Mouse (Mus musculus) megakaryocyte progenitor cell, adult 5-6 weeks (primary cell): ENCODE results near the gene Irf2bp2. TPM values are rescaled to one million over a fixed set of nuclear protein-coding genes. Genes with fewer than 3 reads are reported as not detected.

Source experiments
- ATAC-seq: replicated peaks from 2 replicates; pipeline ENCODE4 v1.8.0; 2016; ENCODE audit warnings: mild to moderate bottlenecking, moderate TSS enrichment, inconsistent platforms; ENCODE audit not compliant: poor library complexity
- total RNA-seq, 2 experiments: library from RNA; stranded (forward) in 1 of 2; stranded (reverse) in 1 of 2; fragments of 157-497, 149-512 nt in 1 of 2; fragments of 200-1000 nt in 1 of 2; gene quantifications; 2 replicates each; pipeline versions ENCODE4 v1.2.3 to v1.2.4; 2015 to 2017

Gene Irf2bp2
- total RNA-seq, 2 experiments from 2014 or later, result 95.7 to 109 TPM

- ATAC-seq, result peak; percentile 3; the same call in 1 of the 2 replicates
Observed at GRCm38 (mm10) chr8:126588636-126589506, 4.9 kb downstream of the Irf2bp2 start.

- ATAC-seq, result no peak
Observed at GRCm38 (mm10) chr8:126587836-126588503, 5.8 kb downstream of the Irf2bp2 start.

DNA sequence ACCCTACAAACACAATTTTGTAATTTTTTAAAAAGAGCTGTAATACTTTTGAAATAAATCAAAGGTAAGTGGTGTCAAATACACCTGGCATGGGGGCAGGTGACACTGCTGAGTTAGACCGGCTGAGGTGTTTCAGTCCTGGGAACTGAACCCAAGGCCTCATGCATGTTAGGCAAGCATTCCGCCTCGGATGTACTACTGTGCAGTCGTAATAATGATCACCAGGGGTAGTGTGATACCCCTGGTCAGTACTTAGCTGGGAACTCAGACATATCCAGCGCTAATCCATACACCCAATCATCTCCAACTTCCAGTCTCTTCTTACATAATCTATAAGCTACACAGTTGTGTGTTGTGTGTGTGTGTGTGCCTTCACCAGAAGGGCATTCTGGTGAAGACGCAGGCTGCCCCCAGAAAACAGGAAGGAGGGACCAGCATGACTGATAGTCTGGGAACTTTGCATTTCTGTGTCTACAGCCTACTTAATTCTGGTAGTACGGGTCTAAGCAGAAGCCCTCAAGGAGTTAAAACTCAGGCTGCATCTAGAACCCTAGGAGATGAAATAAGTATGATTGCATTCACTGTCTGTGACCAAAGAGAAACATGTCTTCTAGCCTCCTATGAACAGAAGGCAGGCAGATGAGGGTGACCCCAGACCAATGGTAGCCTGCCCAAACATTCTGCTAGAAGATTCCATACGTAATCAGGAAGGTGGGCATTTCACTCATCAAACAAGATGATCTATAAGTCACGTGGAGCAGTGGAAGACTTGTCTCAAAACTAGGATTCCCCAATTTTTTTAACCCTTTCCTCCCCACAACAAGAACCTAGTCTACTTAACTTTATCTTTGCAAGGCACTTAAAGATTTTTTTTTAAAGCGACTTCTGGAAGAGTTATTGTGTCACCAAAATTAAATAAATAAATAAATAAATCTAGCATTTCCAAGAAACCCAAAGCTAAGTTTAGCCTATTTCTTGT is 6.9 kb downstream of the Irf2bp2 start:
- no peak for ATAC-seq

- no peak for ATAC-seq
Observed at GRCm38 (mm10) chr8:126586101-126586500, 7.7 kb downstream of the Irf2bp2 start.

DNA sequence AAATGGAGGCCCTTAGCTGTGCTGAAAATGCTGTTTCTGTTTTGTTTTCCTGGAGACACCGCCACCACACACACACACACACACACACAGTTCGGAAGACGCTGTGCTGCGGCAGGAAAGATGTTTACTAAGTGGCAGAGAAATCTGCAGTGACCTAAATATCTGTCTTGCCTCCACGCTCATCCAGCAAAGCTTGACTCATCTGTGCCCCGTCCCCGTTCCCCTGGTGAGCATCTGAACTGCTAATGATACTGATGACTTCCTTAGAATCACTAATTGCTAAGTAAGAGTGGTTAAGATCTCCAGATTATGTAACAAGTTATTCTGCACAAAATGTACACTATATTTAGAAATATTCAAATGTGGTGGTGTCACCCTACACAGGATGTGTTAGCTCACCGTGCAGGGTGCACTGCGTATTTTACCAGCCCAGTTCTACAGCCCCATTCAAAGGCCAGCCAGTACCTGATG is 8.2 kb downstream of the Irf2bp2 start:
- ATAC-seq, result peak; percentile 8; the same call in 1 of the 2 replicates

- no peak for ATAC-seq
Observed at GRCm38 (mm10) chr8:126584844-126585231, 8.9 kb downstream of the Irf2bp2 start.

DNA sequence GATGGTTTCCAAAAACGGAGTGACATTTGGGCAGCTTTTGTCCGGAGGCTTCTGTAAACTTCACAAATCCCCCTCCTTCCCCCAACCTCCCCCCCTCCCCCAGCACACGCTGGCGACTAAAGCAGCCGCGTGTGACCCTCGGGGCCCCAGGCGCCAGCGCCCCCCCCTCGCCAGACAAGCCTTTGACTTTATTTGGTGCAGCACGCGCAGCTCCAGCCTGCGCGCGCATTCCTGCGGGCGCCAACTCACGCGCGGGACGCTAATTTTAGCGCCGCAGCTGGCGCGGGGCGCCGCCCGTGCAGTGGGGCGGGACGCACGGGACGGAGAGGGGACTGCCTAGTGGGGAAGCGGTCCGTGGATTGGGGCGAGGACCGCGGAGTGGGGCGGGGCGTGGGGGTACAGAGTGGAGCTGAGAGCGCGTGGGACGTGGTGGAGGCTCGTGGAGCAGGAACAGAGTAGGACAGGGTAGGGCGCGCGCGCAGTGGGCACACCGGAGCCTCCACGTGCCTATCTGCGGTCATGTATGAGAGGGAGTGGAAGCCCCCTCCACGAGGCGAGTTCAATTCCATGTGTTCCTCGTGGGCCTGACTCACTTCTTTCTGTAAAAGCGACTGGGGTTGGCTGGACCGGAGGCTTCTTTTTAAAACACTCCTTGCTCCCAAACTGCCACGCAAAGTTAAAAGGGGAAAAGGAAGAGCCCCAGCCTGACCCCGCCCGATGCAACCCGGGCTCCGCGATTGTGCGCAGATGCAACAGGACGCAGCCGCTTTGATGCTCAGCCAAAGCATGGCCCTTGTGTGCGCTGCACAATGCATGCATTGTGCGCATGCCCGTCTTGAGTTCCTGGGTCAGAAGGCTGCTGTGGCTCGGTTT is 9.6 kb downstream of the Irf2bp2 start:
- ATAC-seq, result peak; percentile 40

- ATAC-seq, result no peak
Observed at GRCm38 (mm10) chr8:126583534-126583933, 10.3 kb downstream of the Irf2bp2 start.

DNA sequence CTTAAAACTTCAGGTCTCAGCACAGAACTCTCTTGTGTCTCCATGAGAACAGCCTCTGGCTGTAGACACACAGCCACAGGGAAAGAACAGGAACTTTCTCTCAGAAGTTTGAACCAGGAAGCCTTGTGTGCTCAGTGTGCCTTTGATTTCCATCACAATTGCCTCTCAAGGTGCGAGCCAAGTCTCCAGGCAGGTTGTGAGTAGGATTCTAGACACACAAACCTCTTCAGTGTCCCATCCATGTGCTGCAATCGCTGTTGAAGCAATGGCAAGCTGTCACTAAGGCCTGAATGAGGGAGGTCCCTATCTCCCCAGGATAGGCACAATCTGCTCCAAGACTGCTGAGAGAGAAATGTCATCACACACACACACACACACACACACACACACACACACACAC is 10.8 kb downstream of the Irf2bp2 start:
- ATAC-seq, result no peak

GRCm38 (mm10) chr8:126582509-126582908 is 11.3 kb downstream of the Irf2bp2 start:
- ATAC-seq, result peak; percentile 47

DNA sequence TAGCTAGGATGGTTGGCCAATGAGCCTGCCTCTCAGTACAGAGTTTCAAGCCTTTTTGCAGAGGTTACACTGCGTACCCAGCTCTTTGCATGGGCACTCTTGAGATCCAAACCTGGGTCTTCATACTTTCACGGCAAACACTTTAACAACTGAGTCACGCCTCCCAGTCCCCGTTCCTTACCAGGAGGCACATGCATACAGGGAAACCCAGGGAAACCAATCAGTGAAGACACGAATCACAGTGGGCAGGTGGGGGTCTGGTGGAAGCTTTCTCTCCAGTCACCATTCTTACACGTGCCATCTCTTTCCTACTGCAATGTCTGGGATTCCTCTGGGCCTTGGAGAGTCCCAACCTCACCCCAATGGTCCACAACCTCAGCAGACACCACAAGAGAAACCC is 12.1 kb downstream of the Irf2bp2 start:
- ATAC-seq, result no peak

GRCm38 (mm10) chr8:126580826-126581225 is 13.0 kb downstream of the Irf2bp2 start:
- no peak for ATAC-seq

DNA sequence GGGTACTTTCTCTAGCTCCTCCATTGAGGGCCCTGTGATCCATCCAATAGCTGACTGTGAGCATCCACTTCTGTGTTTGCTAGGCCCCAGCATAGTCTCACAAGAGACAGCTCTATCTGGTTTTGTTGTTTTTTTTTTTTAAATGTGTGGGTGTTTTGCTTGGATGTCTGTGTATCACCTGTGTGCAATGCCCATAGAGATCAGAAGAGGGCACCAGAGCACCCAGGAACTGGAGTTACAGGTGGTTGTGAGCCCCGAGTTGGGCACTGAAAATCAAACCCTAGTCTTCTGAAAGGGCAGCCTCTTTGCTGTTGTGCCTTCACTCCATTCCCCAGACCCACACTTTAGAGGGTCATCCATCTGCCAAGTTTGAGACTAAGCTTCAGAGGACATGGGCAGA is 13.7 kb downstream of the Irf2bp2 start:
- ATAC-seq, result no peak

GRCm38 (mm10) chr8:126578641-126579040 is 15.1 kb downstream of the Irf2bp2 start:
- ATAC-seq, result no peak

- ATAC-seq, result no peak
Observed at GRCm38 (mm10) chr8:126576919-126577318, 16.9 kb downstream of the Irf2bp2 start.

- ATAC-seq, result no peak
Observed at GRCm38 (mm10) chr8:126576086-126576485, 17.7 kb downstream of the Irf2bp2 start.

- ATAC-seq, result no peak
Observed at GRCm38 (mm10) chr8:126574882-126575637, 18.7 kb downstream of the Irf2bp2 start.

DNA sequence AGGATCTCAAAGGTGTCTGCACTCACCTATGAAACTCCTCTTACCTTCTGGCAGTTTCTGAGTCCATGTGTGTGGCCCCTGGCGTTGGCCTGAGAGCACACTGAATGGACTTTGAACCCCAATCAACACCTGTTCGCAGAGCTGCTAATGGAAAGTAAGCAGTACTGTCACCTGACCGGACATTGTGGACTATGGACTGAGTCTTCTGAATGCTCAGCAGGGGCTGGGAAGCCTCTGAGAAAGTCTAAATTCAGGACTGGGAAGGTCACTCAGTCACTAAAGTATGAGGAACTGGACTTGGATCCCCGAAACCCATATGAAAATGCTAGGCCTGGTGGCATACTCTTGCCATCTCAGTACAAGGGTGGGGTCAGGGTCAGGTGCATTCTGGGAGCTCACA is 19.9 kb downstream of the Irf2bp2 start:
- no peak for ATAC-seq

DNA sequence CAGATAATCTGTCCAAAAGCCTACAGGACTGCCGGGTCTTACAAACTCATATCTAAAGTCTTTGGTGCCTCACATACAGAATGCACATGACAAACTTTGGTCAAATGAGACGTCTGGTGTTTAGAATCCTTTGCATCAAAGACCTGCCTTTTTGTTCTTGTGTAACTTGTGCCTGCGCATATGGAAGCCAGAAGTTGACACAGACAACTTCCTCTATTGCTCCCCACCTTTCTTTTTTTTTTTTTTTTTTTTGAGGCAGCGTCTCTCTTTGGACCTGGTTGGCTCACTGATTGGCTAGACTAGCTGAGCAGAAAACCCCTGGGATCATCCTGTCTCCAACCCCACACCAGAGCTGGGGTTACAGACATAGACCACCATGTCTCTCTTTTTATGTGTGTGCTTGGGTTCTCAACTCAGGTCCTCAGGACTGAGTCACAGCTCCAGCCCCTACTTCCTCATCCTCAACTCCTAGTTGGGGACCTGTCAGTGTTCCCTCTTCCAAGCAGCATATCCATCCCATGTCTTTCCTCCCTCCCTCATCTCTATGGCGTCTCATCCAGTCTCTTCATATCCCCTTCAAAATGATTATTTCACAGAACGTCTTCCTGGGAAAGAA is 20.6 kb downstream of the Irf2bp2 start:
- peak; percentile 65 for ATAC-seq
